Comparison of ENCODE assay signal across 10 mouse cellular contexts in the genomic region with DNA sequence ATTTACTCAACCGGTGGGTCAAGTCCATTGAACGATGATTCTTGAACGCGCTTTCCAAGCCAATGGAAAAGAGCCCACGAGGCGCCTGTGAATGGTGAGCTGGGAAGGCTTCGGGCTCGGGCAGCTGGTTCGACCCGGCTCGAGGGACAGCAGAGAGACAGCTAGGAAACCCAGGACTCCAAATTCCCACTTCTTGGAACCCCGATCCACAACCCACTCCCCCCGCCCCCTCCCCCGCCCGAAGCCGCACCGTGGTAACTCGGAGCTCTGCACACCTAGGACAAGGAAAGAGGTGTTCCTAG. TPM values are rescaled to one million over a fixed set of nuclear protein-coding genes. Genes with fewer than 3 reads are reported as not detected.
DNase-seq lines count a peak whose midpoint lies in the region; ATAC-seq and TF ChIP-seq lines count a peak whose summit lies in the region.
"Had no signal": no experiment of that assay in that cellular context is flagged by ENCODE, and none has a peak within 500 bp of the region (broad histone marks: within the 10 kb centered on the region; RNA-seq: fewer than 3 reads in every experiment).

No protein-coding gene starts in this region.

- H3K27ac ChIP-seq in heart, embryonic 15.5 days = no peak overlapping the region
- H3K27ac ChIP-seq in embryonic facial prominence, embryonic 10.5 days (replicated peaks) = peak overlapping the region; percentile 67
- H3K27ac ChIP-seq in hindbrain, postnatal 0 days = no peak overlapping the region
- H3K27ac ChIP-seq in midbrain, embryonic 14.5 days (replicated peaks; ENCODE audit: low read depth, low read length) = no peak overlapping the region

- H3K4me2 ChIP-seq in heart, embryonic 15.5 days = peak overlapping the region; percentile 82
- H3K4me2 ChIP-seq in hindbrain, postnatal 0 days (ENCODE audit: low read depth, low read length) = peak overlapping the region; percentile 55
- H3K4me2 ChIP-seq in midbrain, embryonic 14.5 days (ENCODE audit: low read length) = peak overlapping the region; percentile 51

- 0% methylated on average over 18 of the region's 18 CpGs for WGBS in heart, embryonic 15.5 days
- under 1% methylated on average over 18 of the region's 18 CpGs for WGBS in embryonic facial prominence, embryonic 10.5 days
- under 1% methylated on average over 18 of the region's 18 CpGs for WGBS in hindbrain, postnatal 0 days
- 0% methylated on average over 18 of the region's 18 CpGs for WGBS in midbrain, embryonic 14.5 days

- no peak for DNase-seq in heart, adult 8-10 months (ENCODE audit: low spot score)
- no peak for DNase-seq in embryonic facial prominence, embryonic 10.5 days (ENCODE audit: low spot score)
- no peak for DNase-seq in hindbrain, postnatal 0 days (ENCODE audit: low spot score)
- DNase-seq in midbrain, embryonic 14.5 days = no peak
- no peak for DNase-seq in frontal cortex, postnatal 10 days (ENCODE audit: low spot score in 2 of 2)
- DNase-seq in kidney, adult 8-10 months = no peak
- DNase-seq in adipocyte (ENCODE audit: low spot score) = no peak
- DNase-seq: layer of hippocampus, postnatal 36 days had no signal

- H3K9me3 ChIP-seq in heart, embryonic 15.5 days (replicated peaks) = no peaks in the 10 kb centered on the region
- no peaks in the 10 kb centered on the region for H3K9me3 ChIP-seq in embryonic facial prominence, embryonic 10.5 days
- no peaks in the 10 kb centered on the region for H3K9me3 ChIP-seq in hindbrain, postnatal 0 days (ENCODE audit: low read length)
- H3K9me3 ChIP-seq in midbrain, embryonic 14.5 days (ENCODE audit: control insufficient read depth, low read length) = no peaks in the 10 kb centered on the region

- H3K9ac ChIP-seq in heart, embryonic 15.5 days = no peak overlapping the region
- no peak overlapping the region for H3K9ac ChIP-seq in hindbrain, postnatal 0 days (replicated peaks; ENCODE audit: low read length)
- H3K9ac ChIP-seq in midbrain, embryonic 14.5 days (replicated peaks; ENCODE audit: low read length) = no peak overlapping the region

- TF ChIP-seq CTCF in hindbrain, postnatal 0 days (IDR thresholded peaks at IDR 0.05; ENCODE audit: low read depth) = no peak

- H3K27me3 ChIP-seq in heart, embryonic 15.5 days = peaks cover 100% of the 10 kb centered on the region
- peaks cover 100% of the 10 kb centered on the region for H3K27me3 ChIP-seq in embryonic facial prominence, embryonic 10.5 days (replicated peaks; ENCODE audit: low read depth, poor library complexity, severe bottlenecking)
- peaks cover 97% of the 10 kb centered on the region for H3K27me3 ChIP-seq in hindbrain, postnatal 0 days (ENCODE audit: insufficient read depth, low read length)
- H3K27me3 ChIP-seq in midbrain, embryonic 14.5 days (ENCODE audit: control insufficient read depth, insufficient read depth, low read length) = peaks cover 94% of the 10 kb centered on the region

- no peaks in the 10 kb centered on the region for H3K36me3 ChIP-seq in heart, embryonic 15.5 days
- no peaks in the 10 kb centered on the region for H3K36me3 ChIP-seq in embryonic facial prominence, embryonic 10.5 days (replicated peaks)
- H3K36me3 ChIP-seq in hindbrain, postnatal 0 days (ENCODE audit: insufficient read depth, low read length) = no peaks in the 10 kb centered on the region
- H3K36me3 ChIP-seq in midbrain, embryonic 14.5 days (ENCODE audit: control insufficient read depth, insufficient read depth, low read length) = no peaks in the 10 kb centered on the region

- peaks cover 42% of the 10 kb centered on the region for H3K4me1 ChIP-seq in heart, embryonic 15.5 days (replicated peaks)
- H3K4me1 ChIP-seq in embryonic facial prominence, embryonic 10.5 days = peaks cover 64% of the 10 kb centered on the region
- H3K4me1 ChIP-seq in hindbrain, postnatal 0 days (ENCODE audit: insufficient read depth, low read length) = 0 out of 2 replicates have a peak, but pooled peaks cover 4% of the 10 kb centered on the region
- peaks cover 18% of the 10 kb centered on the region for H3K4me1 ChIP-seq in midbrain, embryonic 14.5 days (ENCODE audit: control insufficient read depth, insufficient read depth, low read length)

- no peak for ATAC-seq in heart, embryonic 15.5 days (replicated peaks; ENCODE audit: insufficient number of reproducible peaks, insufficient read depth, low FRiP score, low read depth)
- ATAC-seq in hindbrain, postnatal 0 days = no peak
- ATAC-seq in midbrain, embryonic 14.5 days (ENCODE audit: low FRiP score, low TSS enrichment) = no peak

- H3K4me3 ChIP-seq in heart, embryonic 15.5 days = peak overlapping the region; percentile 50
- H3K4me3 ChIP-seq in embryonic facial prominence, embryonic 10.5 days = peak overlapping the region; percentile 57
- peak overlapping the region; percentile 31 for H3K4me3 ChIP-seq in hindbrain, postnatal 0 days (ENCODE audit: low read length)
- peak overlapping the region; percentile 26 for H3K4me3 ChIP-seq in midbrain, embryonic 14.5 days (replicated peaks; ENCODE audit: low read depth, low read length)

RNA-seq across cellular contexts. Expression of gene Cyp26a1, which starts 0.3 kb away (rescaled TPM):
- polyA plus RNA-seq in heart, embryonic 15.5 days (2015; fragmentation: Nextera tagmentation; extraction: Ambion mirVana) = 1.7 and 2.1 TPM in 2 replicates
- total RNA-seq in heart, adult 8-10 months (2022) = under 1 TPM in 2 of 4 experiments, not detected in 2; 0.14 to 0.25 TPM
- 28.2 and 29.0 TPM in 2 replicates for polyA plus RNA-seq in embryonic facial prominence, embryonic 10.5 days (2016; fragmentation: Nextera tagmentation; extraction: Ambion mirVana)
- total RNA-seq in hindbrain, postnatal 0 days (2014; rRNA removed) = 0.11 TPM in 1 of 2 replicates, not detected in the other
- polyA plus RNA-seq in hindbrain, postnatal 0 days (2015; fragmentation: Nextera tagmentation; extraction: Ambion mirVana) = not detected in 2 replicates
- not detected in 2 replicates for polyA plus RNA-seq in midbrain, embryonic 14.5 days (2014; fragmentation: Nextera tagmentation; extraction: Ambion mirVana)

RNA-seq across cellular contexts. Expression of gene Cyp26c1, which starts 11.9 kb away (rescaled TPM):
- not detected in 2 replicates for polyA plus RNA-seq in heart, embryonic 15.5 days (2015; fragmentation: Nextera tagmentation; extraction: Ambion mirVana)
- total RNA-seq in heart, adult 8-10 months (2022) = not detected
- polyA plus RNA-seq in embryonic facial prominence, embryonic 10.5 days (2016; fragmentation: Nextera tagmentation; extraction: Ambion mirVana) = 4.3 and 5.9 TPM in 2 replicates
- not detected in 2 replicates for total RNA-seq in hindbrain, postnatal 0 days (2014; rRNA removed)
- polyA plus RNA-seq in hindbrain, postnatal 0 days (2015; fragmentation: Nextera tagmentation; extraction: Ambion mirVana) = not detected in 2 replicates
- not detected in 2 replicates for polyA plus RNA-seq in midbrain, embryonic 14.5 days (2014; fragmentation: Nextera tagmentation; extraction: Ambion mirVana)
- total RNA-seq: adrenal gland, postnatal 4 days had no signal
